Mouse (Mus musculus) lung, postnatal 0 days (tissue): ENCODE results near the gene Pdlim7.

Experiments
- CTCF ChIP-seq: IDR thresholded peaks from 2 replicates; pipeline ENCODE4 v1.5.1; 2016; ENCODE audit warnings: antibody characterized with exemption, mild to moderate bottlenecking
- EP300 ChIP-seq: IDR thresholded peaks from 2 replicates; pipeline ENCODE4 v1.6.1; 2016; ENCODE audit warnings: antibody characterized with exemption, mild to moderate bottlenecking, control low read depth

DNA sequence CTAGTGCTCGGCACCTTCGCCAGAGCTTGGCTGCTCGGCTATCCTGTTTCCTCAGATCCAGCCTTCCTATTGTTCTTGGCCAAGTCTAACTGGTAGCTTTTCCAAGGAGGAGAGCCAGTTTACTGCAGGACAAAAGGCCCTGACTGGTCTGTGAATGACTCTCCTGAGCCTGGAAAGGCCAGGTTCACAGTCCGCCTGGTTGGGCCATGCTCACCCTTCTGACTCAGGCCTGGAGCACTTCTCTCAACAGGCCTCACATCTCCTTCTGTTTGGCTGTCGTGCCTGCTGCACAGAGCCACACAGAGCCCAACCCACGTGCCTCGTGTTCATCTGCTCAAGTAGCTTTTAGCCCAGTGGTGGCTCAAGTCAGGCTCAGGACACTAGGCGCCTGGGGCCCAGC lies 9.3 kb upstream of the Pdlim7 start:
- TF ChIP-seq CTCF (no peak), EP300 (no peak)
